Mouse (Mus musculus): ENCODE results near the gene Upk1a. TPM values are rescaled to one million over a fixed set of nuclear protein-coding genes. Genes with fewer than 3 reads are reported as not detected.
A peak's percentile ranks its signal among the peaks of the same experiment; 100 is the strongest.

Gene Upk1a
- total RNA-seq, 2 experiments from 2014 or later, result 0.26 TPM; not detected in 1

DNA sequence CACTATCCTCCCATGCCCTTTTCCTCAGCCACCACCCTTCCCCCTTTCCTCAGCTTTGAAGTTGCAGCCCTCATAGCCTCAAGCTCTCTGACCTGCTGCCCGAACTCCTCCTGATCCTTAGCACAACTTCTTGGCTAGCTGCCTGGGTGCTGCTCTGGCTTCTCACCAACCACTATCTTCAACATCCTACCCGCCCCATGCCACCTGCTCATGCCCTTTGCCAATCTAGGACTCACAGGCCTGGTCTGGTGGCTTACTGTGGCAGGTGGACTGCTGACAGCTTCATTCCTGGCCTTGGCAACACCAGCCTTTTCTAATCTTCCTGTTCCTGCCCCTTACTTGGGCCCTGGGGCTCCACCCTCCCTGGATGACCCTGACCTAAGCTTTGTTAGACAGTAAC, 39.7 kb downstream of the Upk1a start:
- DNase-seq, result peak; percentile 69 to 75

DNA sequence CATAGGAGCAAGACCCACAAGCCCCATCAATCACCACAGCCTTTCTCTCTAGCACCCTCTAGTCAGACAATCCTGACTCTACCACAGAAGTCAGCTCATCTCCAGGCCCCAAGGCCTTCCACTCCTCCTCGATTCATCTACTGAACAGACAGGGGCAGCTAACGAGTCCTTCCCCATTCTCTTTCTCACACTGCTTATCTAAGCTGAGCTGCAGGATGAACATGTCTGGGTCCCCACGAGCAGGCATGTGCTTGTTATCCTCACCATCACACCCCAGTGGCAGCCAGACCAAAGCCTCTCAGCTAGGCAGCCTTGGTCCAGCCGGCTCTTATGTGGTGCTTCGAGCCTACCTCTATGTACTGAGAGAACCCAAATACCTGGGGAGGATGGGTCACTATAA, 40.3 kb downstream of the Upk1a start:
- DNase-seq, result no peak

DNA sequence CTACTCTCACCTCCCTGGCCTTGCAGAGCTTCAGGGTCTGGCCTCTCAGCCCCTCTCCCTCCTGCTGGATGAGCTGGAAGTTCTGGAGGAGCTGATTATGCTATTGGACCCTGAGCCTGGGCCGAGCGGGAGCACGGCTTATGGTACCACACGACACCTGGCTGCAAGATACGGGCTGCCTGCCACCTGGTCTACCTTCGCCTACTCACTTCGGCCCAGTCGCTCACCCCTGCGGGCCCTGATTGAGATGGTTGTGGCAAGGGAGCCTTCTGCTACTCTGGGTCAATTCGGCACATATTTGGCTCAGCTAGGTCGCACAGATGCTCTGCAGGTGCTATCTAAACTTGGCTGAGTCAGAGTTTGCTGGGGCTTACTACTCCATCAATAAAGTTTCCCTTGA, 45.1 kb downstream of the Upk1a start:
- no peak for DNase-seq

DNA sequence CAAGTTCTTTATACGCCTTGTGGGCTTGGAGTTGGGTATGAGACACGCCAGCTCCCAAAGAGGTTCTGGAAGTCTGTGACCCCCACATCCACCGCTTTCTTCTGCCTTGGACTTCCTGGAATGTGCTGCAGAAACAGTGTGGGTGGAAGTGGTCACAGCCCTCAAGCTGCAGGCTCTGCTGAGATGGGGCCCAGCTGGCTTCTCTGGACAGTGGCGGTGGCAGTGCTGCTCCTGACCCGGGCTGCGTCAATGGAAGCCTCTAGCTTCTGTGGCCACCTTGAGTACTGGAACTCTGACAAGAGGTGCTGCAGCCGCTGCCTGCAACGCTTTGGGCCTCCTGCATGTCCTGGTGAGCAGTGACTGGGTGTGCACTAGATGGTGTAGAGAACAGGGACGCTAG, 46.6 kb downstream of the Upk1a start:
- no peak for DNase-seq

DNA sequence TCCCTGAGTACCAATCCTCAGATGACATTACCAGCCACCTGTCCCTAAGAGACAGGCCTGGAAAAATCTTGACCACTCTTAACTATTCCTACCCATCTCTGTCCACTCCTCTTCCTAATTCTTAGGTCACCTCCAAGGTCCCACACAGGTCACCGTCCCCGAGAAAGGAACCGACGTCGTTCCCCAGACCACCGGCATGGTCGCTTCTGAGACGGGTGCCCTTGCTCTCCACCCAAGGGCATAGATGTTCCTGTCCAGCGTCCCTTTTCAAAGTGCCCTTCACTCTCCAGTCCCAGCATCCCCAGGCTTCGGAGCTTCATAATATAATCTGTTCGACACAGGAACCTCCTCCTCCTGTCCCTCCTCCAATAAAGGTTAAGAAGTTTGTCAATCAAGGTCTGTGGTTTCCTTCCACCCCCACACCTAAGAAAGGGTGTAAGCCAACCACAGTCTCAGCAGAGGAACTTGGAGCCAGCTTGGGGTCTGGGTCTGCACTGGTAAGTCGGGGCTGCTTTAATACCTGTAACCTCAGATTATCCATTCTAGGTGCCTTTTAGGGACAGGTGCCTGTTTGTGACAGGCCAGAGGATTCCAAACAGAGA, 47.6 kb downstream of the Upk1a start, which contains the start of gene Igflr1:
TSS of gene Igflr1 (plus strand) at position 458 of the 602 bp plus-strand sequence.
- DNase-seq, result no peak

DNA sequence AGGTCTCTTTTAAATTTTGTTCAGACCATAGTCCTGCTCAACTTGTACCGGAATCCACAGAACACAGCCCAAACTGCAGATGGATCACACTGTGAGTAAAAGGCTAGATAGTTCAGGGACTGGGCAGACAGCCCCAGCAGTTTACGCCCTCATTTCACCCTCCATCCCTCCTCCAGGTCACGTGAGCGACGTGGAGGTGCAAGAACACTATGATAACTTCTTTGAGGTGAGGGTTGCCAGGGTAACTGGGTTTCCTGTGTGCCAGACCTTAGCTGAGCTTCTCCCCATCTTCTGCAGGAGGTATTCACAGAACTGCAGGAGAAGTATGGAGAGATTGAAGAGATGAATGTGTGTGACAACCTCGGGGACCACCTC, 48.8 kb downstream of the Upk1a start:
- DNase-seq, result no peak

DNA sequence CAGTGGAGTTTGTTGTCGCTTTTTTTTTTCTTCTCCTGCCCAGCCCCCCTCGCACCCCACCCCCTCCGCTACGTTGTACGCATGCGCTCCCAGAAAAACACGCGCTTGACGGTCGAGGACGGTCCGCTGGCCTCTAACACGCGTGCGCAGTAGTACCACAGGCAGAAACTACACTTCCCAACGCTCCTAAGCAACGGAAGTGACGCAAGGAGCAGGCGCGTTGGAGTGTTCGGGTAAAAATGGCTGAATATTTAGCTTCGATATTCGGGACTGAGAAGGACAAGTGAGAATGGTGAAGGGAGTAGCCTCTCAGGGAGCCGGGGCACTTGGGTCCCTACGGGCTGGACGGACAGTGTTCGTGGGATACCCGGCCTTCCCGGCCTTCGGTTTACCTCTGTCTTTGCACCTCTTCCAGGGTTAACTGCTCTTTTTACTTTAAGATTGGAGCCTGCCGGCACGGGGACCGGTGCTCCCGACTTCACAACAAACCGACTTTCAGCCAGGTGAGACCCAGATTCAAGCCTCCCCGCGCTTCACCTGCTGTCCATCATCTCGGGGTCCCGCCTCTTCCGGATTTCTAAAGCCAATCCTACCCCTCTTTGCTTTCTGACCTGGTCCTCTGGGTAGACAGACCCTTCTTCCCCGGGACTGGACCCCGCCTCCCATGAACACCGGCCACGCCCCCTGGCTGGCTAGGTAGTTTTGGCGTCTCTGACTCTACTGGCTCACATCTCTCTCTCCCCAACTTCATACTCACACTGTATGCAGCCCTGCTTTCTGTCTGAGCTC, 49.3 kb downstream of the Upk1a start, which contains the start of the genes U2af1l4, Gm49396 and Psenen:
TSS of gene U2af1l4 (plus strand) at position 185 of the 789 bp plus-strand sequence.
TSS of gene Gm49396 (plus strand) at position 228 of the 789 bp plus-strand sequence.
TSS of gene Psenen (minus strand) at position 511 of the 789 bp plus-strand sequence.
- DNase-seq, result peak; percentile 97 to 98

DNA sequence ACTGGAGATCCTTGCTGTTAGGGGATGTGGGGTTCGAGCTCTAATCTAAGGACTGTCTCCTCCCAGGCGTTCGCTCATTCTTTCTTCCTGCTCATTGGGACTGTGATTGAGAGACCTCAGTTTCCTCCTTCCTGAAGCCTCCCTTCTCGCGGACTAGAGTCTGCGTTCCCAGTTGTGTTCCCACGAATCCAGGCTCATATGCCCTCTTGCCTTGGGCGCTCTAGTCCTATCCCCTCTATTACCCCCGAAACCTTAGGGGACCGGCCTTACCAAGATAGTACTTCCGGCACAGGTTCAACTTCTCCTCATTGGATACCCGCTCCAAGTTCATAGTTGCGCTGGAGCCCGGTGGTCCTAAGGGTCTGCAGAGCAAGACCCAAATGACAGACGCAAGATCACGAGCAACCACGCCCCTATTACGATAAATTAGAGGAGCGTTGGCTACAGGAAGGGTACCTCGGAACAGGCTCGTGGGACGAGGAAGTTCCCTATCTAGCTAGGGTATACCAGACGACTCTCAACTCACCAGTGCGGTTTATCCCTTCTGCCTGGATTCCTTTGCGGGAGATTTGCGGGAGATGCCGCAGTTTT, 50.0 kb downstream of the Upk1a start:
- DNase-seq, result no peak

DNA sequence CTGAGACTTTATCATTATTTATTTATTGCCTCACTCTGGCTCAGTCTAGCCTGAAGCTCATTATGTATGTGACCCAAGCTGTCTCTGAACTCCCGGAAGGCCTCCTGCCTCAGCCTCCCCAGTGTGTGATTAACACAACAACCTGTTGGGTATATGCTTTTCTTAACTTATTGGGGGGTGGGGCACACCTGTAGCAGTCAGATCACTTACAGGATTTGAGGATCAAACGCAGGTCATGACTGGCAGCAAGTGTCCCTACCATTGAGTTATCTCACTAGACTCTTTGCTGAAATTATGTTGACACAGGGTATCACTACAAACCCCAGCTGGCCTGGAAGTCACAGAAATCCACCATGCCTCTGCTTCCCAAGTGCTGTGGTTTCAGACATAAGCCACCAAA, 52.4 kb downstream of the Upk1a start:
- DNase-seq, result no peak

DNA sequence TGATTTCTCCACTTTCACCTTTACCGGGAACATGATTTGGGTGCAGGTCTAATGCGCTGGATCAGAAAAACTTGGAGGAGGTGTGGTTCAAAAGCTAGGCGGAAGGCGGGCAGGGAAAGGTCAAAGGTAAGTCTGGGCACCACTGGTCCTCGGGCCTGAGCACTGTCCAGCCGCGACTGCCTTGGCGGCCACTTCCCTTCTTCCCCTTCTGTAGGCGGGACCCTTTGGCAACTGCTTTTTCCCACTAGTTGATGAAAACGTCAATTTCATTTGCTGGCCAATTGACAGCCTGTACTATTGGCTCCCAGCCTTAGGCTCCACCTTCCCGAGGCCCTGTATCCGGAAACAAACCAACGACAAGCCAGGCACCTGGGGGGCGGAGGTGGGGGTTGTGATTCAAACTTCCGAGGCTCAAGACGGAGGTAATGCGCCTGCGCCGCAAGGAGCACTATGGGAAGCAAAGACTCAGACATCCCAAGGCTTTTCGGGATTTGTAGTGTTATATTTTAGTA, 53.1 kb downstream of the Upk1a start, which contains the start of gene Lin37:
TSS of gene Lin37 (minus strand) at position 396 of the 512 bp plus-strand sequence.
- DNase-seq, result peak; percentile 96 to 99

DNA sequence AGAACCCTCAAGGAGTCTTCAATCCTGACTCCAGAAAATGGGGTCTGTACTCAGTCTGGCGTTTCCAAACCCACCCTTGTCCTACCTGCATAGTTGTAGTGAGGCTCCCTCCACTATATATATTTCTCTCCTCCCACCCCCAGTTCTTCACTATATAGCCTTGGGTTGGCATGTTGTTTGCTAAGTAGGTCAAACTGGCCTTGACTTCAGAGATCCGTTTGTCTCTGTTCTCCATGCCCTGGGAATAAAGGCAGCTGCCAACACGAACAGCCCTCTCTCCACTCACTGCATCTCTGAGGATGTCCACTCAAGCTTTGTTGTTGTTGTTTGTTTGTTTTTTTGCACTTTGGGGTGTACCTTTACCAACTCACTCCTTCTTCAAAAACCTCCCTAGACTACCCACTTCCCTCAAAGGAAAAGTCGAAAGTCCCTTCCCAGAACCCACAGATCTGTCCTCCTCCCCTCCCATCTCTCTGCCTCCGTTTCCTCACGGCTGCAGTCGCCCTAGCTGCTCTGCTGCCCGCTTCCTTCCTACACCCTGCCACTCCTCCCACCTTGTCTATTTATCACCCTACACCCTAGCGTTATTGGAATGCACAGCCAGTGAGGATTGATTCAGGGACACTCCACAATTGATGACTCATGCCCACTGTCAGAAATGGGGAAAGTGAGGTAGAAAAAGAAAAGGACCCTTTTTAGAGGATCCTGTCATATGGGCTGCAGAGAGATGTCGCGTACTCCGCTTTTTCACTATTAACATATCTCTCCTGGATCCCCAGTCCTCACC, 53.8 kb downstream of the Upk1a start:
- DNase-seq, result no peak

DNA sequence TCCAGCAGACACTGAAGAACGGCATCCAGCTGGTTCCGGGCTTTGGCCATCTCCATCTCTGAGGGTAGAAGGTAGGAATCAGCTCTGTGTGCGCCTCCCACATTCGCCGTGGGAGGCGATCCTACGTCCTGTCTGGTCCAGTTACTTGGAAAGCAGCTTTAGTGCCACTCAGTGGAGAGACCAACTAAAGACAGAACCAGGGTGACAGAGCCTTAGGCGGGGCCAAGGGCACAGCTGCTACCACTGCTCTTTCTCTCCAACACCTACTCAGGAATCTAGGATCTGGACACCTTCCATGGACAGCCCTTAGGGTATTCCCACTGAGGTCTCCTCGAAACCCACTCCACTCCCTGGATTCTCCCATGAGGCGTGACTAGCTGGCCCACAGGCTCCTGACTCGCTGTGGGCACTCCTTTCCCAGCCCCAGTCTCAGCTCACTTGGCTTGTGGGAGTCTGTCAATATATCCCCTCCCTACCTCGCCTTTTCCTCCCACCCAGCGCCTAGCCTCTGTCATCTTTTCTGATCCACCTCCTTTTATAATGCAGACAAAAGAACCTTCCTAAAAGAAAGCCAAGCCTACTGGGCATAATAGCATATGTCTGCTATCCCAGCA, 54.6 kb downstream of the Upk1a start:
- no peak for DNase-seq

DNA sequence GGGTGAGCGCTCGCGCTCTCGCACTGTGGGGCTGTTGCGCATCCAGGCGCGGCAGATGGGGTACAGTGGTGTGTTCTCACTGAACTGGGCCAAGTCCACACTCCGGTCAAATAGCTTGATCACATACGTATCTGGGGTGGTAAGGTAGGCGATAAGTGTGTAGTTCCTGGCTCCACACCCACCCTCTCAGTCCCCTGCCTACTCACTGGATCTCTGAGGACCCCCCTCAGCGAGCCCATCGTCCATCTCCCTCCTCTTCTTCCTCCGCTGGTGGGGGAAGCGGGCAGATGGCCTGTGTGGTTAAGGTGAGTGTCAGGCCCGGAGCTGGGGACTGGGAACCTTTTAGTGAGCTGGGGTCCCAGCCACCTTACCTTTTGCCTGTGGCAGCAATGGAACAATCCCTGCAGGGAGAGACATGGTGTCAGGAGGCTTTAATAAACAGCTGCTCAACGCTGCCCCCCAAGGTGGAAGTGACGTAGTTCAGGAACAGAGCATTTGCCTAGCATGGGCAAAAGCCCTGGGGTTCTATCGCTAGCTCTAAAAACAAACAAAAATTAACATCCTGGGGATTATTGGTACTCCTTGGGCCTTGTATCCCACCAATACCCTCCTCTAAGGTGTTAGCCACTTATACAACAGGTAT, 55.6 kb downstream of the Upk1a start:
- no peak for DNase-seq

DNA sequence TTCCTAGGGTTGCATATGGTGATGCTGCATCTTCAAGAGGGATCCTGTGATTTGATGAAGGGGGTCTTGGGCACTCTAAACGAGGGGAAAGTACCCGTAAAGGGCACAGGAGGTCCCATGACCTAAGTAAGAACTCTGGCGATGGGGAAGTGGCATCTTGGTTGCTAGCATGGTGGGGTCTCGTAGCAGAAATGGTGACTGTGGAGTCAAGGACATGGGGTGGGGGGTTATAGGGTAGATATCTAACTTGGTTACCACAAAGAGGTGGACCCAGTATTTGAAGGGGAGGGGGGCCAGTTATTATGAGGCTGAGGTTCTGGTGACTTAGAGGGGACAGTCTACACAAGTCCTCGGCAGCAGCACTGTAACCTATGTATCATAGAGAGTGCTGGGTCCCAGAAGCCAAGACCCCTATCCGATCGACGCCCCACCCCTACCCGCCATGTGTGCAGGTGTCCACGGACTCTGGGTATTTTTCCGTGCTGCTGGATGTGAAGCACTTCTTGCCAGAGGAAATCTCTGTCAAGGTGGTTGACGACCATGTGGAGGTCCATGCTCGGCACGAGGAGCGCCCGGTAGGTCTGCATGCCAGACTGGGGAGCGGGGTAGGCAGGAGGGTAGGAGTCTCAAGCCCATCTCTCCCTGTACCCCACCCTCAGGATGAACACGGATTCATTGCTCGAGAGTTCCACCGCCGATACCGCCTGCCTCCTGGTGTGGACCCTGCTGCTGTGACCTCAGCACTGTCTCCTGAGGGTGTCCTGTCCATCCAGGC, 58.6 kb downstream of the Upk1a start:
- DNase-seq, result peak in 1 of 2 experiments; percentile 33

Small RNA genes lying within 50 kb of the gene (microRNA-seq; reads per million reads assigned to microRNA genes)
- gene Mir3569, result 0 to 0.27 reads per million in 2 experiments

Other genes starting within 250 kb of the Upk1a start
- gene Tyrobp, start 199.1 kb downstream of the Upk1a start, total RNA-seq (2021), result 10 to 100 TPM; 18.9 to 22.2 TPM
- gene Hcst, start 193.0 kb downstream of the Upk1a start, total RNA-seq (2021), result 1 to 10 TPM in 1 of 2 experiments, under 1 TPM in 1; 0.69 to 3.3 TPM
- under 1 TPM; 0.35 to 0.87 TPM for gene Nfkbid, start 191.1 kb downstream of the Upk1a start, total RNA-seq (2021)
- gene Aplp1, start 167.3 kb downstream of the Upk1a start, total RNA-seq (2021), result 1 to 10 TPM; 2.8 to 3.4 TPM
- gene Kirrel2, start 155.2 kb downstream of the Upk1a start, total RNA-seq (2021), result not detected
- not detected for gene Nphs1, start 154.5 kb downstream of the Upk1a start, total RNA-seq (2021)
- not detected for gene Prodh2, start 119.2 kb downstream of the Upk1a start, total RNA-seq (2021)
- under 1 TPM; 0.36 to 0.50 TPM for gene Arhgap33, start 77.8 kb downstream of the Upk1a start, total RNA-seq (2021)
- gene Hspb6, start 60.7 kb downstream of the Upk1a start, total RNA-seq (2021), result 100 to 1,000 TPM; 845 to 870 TPM
- gene Proser3, start 60.5 kb downstream of the Upk1a start, total RNA-seq (2021), result 1 to 10 TPM; 2.1 to 4.6 TPM
- gene Lin37, start 53.0 kb downstream of the Upk1a start, total RNA-seq (2021), result 10 to 100 TPM; 16.8 to 18.8 TPM
- gene U2af1l4, start 49.5 kb downstream of the Upk1a start, total RNA-seq (2021), result 10 to 100 TPM; 61.2 to 65.9 TPM
- 1 to 10 TPM in 1 of 2 experiments, under 1 TPM in 1; 0.35 to 1.1 TPM for gene Gm49396, start 49.5 kb downstream of the Upk1a start, total RNA-seq (2021)
- 10 to 100 TPM; 80.1 to 84.4 TPM for gene Psenen, start 49.2 kb downstream of the Upk1a start, total RNA-seq (2021)
- gene Igflr1, start 47.4 kb downstream of the Upk1a start, total RNA-seq (2021), result under 1 TPM; 0.50 to 0.77 TPM
- gene Kmt2b, start 24.1 kb downstream of the Upk1a start, total RNA-seq (2021), result 10 to 100 TPM; 13.6 to 18.3 TPM
- gene Zbtb32, start 13.9 kb downstream of the Upk1a start, total RNA-seq (2021), result under 1 TPM in 1 of 2 experiments, not detected in 1; 0.21 TPM
- 1,000 to 10,000 TPM; 4,470 to 4,611 TPM for gene Cox6b1, start 13.3 kb upstream of the Upk1a start, total RNA-seq (2021)
- not detected for gene Etv2, start 23.0 kb upstream of the Upk1a start, total RNA-seq (2021)
- gene Rbm42, start 37.5 kb upstream of the Upk1a start, total RNA-seq (2021), result 10 to 100 TPM; 46.0 to 49.1 TPM
- gene Haus5, start 52.1 kb upstream of the Upk1a start, total RNA-seq (2021), result 1 to 10 TPM; 4.4 to 6.2 TPM
- gene Pmis2, start 58.8 kb upstream of the Upk1a start, total RNA-seq (2021), result under 1 TPM; 0.40 to 0.67 TPM
- not detected for gene 2200002J24Rik, start 86.1 kb upstream of the Upk1a start, total RNA-seq (2021)
- under 1 TPM in 1 of 2 experiments, not detected in 1; 0.51 TPM for gene Atp4a, start 99.4 kb upstream of the Upk1a start, total RNA-seq (2021)
- 100 to 1,000 TPM; 238 to 252 TPM for gene Tmem147, start 116.7 kb upstream of the Upk1a start, total RNA-seq (2021)
- gene Gapdhs, start 130.8 kb upstream of the Upk1a start, total RNA-seq (2021), result not detected
- 1 to 10 TPM; 2.1 to 3.7 TPM for gene Sbsn, start 138.6 kb upstream of the Upk1a start, total RNA-seq (2021)
- gene Dmkn, start 150.9 kb upstream of the Upk1a start, total RNA-seq (2021), result 1 to 10 TPM; 1.0 to 3.5 TPM
- not detected for gene Krtdap, start 175.0 kb upstream of the Upk1a start, total RNA-seq (2021)
- under 1 TPM; 0.23 to 0.35 TPM for gene Ffar2, start 210.9 kb upstream of the Upk1a start, total RNA-seq (2021)
- not detected for gene Ffar3, start 243.3 kb upstream of the Upk1a start, total RNA-seq (2021)
- under 1 TPM in 1 of 2 experiments, not detected in 1; 0.13 TPM for gene Ffar1, start 248.7 kb upstream of the Upk1a start, total RNA-seq (2021)

All from heart, adult 18-20 months (tissue).